Mouse (Mus musculus) heart, postnatal 0 days (tissue): Measurements from ENCODE around the gene St8sia4.

Experiments
- CTCF ChIP-seq: IDR thresholded peaks from 2 replicates; pipeline ENCODE4 v1.5.1; 2016; ENCODE audit warnings: antibody characterized with exemption, control low read depth, low read depth
- EP300 ChIP-seq: IDR thresholded peaks from 2 replicates; pipeline ENCODE4 v1.6.1; 2016; ENCODE audit warnings: antibody characterized with exemption, low read depth

- no peak for TF ChIP-seq CTCF
- no peak for TF ChIP-seq EP300
Observed at GRCm38 (mm10) chr1:95674052-95674451, 6.7 kb upstream of the St8sia4 start.
